Mouse (Mus musculus) mouse trophoblast stem cell (cell line): ENCODE measurements around the gene Mbl1.

Experiments
- in situ Hi-C, 2 experiments: fragments of 300-500 bp; cut with MseI, MboI; formaldehyde crosslinking; loops; 2 replicates in 1 of 2; 3 replicates in 1 of 2; pipeline ENCODE4 v1.15.1; 2025

The Mbl1 gene

DNA sequence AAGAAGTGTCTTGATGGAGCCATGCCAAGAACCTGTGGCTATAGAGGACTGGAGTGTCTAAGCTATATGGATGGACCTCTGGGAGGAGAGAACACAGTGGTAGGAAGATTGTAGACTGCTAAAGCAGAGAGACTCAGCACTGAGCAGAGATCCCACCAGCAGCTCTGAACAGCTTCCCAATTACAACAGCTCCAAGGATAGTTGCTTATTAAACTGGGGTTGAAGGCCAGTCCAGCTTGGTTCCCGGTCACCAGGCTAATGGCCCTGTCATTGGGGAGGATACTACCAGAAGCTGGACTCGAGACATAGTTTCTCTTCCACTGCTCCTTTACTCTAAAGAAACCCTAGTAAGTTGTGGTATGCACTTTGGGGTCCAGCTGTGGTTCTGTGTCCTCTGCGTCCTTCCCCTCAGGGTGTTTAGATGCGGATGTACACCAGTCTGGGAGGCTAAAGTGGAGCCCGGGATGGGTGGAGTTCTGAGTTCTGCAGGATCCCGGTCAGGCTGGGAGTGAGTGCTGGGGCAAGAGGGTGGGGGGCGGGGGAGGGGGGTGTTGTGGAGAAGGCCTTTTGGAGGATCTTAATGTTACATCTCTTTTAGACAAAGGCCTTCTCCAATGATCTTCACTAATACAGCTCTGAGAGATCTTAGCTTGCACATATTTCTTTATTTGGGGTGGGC is at the start of gene Mbl1:
TSS of gene Mbl1 (plus strand) at position 239 of the 679 bp plus-strand sequence.
- in situ Hi-C loops: no loop called here

DNA sequence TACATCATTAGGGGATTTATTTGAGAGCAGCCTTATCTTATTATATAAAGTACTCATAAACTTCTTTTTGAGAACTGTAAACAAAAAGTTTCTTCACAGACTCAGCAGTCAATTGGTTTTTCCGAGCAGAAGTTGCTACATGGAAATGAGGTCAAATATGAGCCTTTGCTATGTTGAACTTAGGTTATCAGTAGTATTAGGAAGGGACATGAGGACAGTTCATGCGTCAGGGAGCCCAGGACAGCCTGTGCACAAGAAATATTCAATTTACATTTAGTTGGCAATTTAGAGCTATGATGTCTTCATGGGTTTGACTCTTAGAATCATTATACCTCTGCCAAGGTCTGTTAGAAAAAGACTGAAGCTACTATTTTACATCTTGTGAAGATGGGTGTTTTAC is 49.0 kb upstream of the Mbl1 start:
- in situ Hi-C loops: no loop called here

- in situ Hi-C loops: no loop called here
Observed at GRCm38 (mm10) chr14:41104853-41105444, 46.3 kb upstream of the Mbl1 start, which contains the start of gene Mat1a. TSS of gene Mat1a (plus strand) at chr14:41105035.

DNA sequence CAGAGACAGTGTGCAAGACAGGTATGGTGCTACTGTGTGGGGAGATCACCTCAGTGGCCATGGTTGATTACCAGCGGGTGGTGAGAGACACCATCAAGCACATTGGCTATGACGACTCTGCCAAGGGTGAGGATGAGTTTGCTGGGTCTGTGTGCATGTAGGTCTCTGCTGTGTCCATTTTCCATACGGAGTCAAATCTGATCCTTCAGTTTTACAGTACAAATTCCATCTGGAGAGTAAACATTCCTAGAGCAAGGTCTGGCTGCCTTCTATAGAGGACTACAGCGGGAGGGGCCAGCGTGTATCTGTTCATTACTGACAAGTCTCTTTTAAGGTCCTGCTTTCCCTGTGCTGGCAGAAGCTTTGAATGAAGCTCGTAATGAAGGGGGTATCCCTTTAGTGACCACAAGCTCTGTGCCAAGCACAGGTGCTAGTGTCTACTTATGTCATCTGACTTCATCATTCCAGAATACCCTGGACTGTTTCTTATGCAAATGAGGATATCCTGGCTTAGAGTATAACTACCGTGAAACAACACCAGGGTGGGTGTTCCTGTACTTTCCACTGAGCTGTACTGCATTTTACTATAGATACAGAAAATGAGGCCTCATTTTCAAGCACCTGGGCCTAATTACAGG is 40.1 kb upstream of the Mbl1 start:
- in situ Hi-C loops: no loop called here

- in situ Hi-C loops: no loop called here
Observed at GRCm38 (mm10) chr14:41112944-41113343, 38.3 kb upstream of the Mbl1 start.

DNA sequence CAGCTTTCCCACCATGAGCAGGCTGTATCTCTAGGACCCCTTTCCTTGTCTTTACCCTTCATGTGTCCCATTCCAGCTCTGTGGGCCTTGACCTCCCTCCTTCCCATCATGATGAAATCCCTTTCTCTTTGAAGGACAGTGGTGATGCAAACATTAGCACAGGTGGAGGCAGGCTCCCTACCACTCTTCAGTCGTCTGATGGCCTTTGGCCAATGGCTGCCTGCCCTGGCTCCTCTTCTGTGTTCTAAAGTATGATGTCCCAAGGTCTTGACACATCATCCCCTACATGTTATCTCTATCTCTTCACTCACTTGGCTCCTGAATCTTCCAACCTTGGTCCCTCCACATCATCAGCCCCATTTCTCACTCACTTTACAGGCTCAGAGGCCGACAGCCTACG is 35.0 kb upstream of the Mbl1 start:
- in situ Hi-C loops: no loop called here

DNA sequence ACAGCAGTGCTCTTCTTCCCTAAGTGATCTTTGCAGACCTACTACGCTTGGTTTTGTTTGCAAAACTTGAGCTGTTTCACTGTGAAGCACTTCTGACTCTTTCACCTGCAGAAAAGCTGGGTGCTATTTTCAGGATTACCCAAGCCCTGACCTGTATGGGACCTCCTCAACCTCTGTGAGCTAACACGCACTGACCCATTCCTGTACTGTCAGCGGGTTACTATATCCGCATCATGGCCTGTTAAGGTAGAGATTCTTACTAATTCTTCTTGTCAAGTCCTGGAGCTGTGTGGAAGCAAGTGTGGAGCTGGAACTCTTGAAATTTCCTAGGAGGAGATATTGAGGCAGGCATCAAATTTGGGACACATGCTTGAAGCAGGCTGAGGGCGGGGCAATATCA is 26.6 kb upstream of the Mbl1 start:
- in situ Hi-C loops: loop anchor here in 1 of 2 experiments (5.0 kb wide), 1 partner anchor 38 kb away; no protein-coding TSS in a partner anchor

- in situ Hi-C loops: loop anchor here in 1 of 2 experiments (5.0 kb wide), 1 partner anchor 34 kb away; no protein-coding TSS in a partner anchor
Observed at GRCm38 (mm10) chr14:41127997-41128396, 23.3 kb upstream of the Mbl1 start.

DNA sequence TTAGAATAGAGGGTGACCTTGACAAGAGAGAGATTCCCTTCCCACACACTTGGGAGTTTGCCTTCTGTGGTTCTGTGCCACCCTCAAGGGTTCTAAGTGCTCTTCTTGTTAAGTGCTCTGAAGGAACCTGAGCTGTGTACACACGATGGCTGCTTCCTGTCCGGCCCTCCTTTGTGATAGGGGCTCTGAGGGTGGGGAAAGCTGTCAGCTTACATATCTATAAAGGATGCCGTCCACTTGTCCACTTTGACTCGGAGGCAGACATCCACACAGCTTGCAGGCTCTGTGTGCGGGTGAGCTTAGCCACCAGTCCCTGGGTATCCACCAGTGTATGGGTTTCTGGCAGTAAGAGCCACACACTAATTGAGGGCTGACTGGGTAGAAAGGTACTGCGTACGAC is 19.7 kb upstream of the Mbl1 start, which contains the start of gene Sftpa1:
TSS of gene Sftpa1 (plus strand) at position 243 of the 400 bp plus-strand sequence.
- in situ Hi-C loops: no loop called here

DNA sequence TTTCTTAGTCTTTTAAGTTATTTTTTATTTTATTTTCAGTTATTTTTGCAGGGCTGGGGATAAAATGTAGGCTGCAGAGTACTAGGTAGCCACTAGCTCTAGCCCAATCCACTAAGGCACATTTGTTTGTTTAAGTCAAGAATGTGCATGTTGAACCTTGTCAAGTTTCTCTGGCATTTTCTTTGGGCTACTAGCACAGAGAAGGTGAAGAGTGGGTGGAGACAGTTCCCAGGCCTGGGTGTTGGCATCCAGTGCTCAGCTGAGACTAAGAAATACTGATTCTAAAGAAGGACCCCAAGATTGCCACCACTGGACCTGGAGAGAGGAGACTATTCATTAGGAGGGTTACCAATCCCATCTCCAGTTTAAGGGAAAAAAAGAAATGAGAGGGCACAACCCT is 14.3 kb upstream of the Mbl1 start:
- in situ Hi-C loops: no loop called here

GRCm38 (mm10) chr14:41140686-41141085 is 10.6 kb upstream of the Mbl1 start:
- in situ Hi-C loops: no loop called here

GRCm38 (mm10) chr14:41146035-41146434 is 5.2 kb upstream of the Mbl1 start:
- in situ Hi-C loops: no loop called here

DNA sequence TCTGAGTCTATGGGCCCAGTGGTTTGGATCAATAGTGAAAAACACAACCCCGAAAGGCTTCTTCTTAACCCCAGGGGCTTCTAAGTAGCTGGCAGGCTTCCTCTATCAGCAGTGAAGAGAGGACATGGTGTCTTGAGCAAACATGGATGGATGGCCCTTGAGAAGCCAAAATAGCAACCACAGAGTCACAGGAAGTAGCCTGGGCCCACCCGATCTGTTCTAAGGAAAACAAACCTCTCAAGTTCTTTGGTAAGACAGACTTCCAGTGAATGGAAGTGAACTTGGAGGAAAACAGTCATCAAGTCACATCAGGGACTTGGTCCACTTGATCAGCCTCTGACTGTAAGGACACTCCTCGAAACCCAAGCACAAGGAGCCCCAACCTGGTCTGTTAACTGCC is 4.3 kb upstream of the Mbl1 start:
- in situ Hi-C loops: no loop called here

DNA sequence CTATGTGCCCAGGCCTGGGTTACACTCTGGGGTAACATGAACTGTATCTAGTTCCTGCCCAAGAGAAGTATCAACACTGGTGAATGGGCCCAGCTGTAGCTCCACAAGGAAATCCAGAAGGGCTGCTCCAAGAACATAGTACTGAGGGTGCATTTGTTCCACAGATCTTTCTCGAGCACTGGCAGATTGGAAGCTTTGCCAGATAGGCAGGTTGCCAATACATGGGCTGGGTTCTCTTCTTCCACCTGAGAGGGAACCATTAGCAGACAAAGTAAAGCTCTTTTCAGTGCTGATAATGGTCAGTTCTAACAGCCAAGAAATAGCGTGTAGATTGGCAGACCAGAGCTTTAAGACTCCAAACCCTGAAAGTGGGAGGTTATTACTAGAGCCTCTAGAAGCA is 3.9 kb upstream of the Mbl1 start:
- in situ Hi-C loops: no loop called here

DNA sequence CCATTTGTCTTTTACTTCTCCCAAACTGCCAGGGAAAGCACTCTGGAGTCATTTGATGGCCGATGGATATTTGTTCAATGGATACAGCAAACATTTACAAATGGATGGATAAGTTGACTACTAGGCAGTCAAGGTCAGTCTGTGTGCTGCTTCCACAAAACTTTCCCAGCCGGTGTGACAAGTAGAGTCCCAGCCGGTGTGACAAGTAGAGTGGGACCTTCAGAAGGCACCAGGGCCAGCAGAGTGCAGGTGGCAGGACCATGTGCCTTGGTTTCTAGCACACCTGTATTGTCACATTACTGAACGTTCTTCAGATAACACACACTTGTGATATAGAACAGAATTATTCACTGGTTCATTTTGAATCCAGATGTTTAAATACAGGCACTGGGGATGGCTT is 8.8 kb downstream of the Mbl1 start:
- in situ Hi-C loops: loop anchor here (5.0 kb wide), 2 partner anchors 33 to 68 kb away; no protein-coding TSS in a partner anchor

- in situ Hi-C loops: loop anchor here (5.0 kb wide), 2 partner anchors 33 to 68 kb away; no protein-coding TSS in a partner anchor
Observed at GRCm38 (mm10) chr14:41160743-41161142, 9.5 kb downstream of the Mbl1 start.

GRCm38 (mm10) chr14:41162663-41163062 is 11.4 kb downstream of the Mbl1 start:
- in situ Hi-C loops: loop anchor here (5.0 kb wide), 2 partner anchors 35 to 70 kb away; no protein-coding TSS in a partner anchor

- in situ Hi-C loops: no loop called here
Observed at GRCm38 (mm10) chr14:41167278-41167677, 16.0 kb downstream of the Mbl1 start.

- in situ Hi-C loops: no loop called here
Observed at GRCm38 (mm10) chr14:41168567-41168966, 17.3 kb downstream of the Mbl1 start.

DNA sequence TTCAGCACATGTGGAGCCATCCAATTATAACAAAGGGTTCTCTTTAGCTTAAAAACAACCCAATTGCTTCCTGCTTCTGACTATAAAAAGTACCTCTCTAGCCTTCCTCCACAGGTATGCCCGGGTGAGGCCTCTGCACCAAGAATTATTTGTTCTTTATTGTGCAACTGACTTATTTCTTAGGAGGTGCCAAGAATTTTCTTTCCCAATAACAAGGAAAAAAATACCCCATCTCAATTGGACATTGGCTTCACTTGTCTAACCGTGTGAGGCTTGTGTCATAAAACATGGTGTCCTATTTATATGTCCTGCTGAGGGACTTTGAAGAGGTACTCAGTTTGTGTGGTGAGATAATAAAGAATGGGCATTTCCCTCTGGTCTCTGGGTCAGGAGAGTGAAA is 19.3 kb downstream of the Mbl1 start:
- in situ Hi-C loops: no loop called here

GRCm38 (mm10) chr14:41174802-41175201 is 23.5 kb downstream of the Mbl1 start:
- in situ Hi-C loops: no loop called here

DNA sequence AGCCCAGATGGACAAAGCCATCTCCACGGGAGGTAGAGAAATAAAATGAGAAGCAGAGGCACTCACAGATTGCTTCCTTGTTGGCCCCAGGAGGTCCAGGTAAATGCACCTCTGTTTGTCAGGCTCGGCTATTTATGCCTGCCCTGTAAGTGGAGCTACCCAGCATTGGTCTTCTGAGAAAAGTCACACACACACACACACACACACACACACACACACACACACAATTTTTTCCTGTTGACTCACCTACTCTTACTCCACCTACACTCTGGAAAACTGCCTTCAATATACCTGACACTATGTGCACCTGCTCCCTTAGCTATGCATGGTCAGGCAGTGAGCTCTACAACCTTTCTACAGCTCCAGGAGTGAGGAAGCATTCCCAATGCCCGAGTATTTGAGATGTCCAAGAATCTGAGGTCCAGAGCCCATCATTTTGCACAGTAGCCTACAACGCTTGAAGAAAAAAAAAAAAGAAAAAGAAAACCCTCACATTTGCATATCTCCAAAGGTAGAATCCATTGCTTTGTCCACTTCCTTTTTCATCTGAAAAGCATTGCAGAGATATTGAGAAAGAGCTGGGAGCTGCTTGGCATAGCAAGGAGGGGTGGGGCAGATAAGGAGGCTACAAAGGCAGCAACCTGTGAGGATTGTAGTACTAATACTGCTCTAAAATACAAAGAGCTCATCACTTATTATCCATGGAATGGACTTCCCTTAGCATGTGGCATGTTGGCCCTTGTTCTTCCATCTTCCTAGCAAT is 34.0 kb downstream of the Mbl1 start, which contains the start of gene Sftpd:
TSS of gene Sftpd (minus strand) at position 91 of the 763 bp plus-strand sequence.
- in situ Hi-C loops: no loop called here
